Mouse (Mus musculus) testis, adult 2 months (tissue): Measurements from ENCODE around the gene Sfmbt1.

Experiments used
- CTCF ChIP-seq: fragments of 200-500 bp; IDR thresholded peaks from 2 replicates; pipeline ENCODE4 v1.5.1; 2012; ENCODE audit warnings: low read depth, mild to moderate bottlenecking, inconsistent platforms, low read length, moderate library complexity; ENCODE audit not compliant: control insufficient read depth, insufficient read depth, insufficient replicate concordance
- POLR2A ChIP-seq: fragments of 200-500 bp; IDR thresholded peaks from 2 replicates; pipeline ENCODE4 v1.6.1; 2012; ENCODE audit warnings: low read depth, mild to moderate bottlenecking, inconsistent platforms, low read length, moderate library complexity; ENCODE audit not compliant: control insufficient read depth

DNA sequence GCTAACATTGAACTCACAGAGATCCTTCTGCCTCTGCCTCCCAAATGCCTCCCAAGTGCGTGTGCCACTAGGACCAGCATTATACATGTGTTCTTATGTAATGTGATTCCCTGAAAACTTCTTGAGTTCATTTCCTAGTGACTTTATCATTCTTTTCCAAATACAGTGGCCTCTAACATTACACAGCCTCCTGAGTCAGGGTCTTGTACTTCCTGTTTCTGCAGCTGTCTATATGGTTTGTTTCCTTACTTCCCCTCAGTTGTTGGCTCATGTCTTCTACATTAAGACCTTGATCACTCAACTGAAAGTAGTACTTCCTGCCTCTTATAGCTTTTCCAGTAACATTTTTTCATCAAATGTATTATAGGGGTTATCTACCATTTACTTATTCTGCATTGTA, 46.6 kb downstream of the Sfmbt1 start:
- TF ChIP-seq POLR2A (no peak), CTCF (no peak)
